Mouse (Mus musculus) heart, embryonic 11.5 days (tissue): ENCODE data around the gene Rnf41. TPM values are rescaled to one million over a fixed set of nuclear protein-coding genes. Genes with fewer than 3 reads are reported as not detected.

Source experiments
- ATAC-seq: fragments of 200-750 bp; cut with Nextera tagmentation; replicated peaks from 2 replicates; pipeline ENCODE4 v1.8.0; 2017; ENCODE audit warnings: moderate library complexity; ENCODE audit not compliant: insufficient number of reproducible peaks, low FRiP score, low TSS enrichment
- H3K27ac ChIP-seq: fragments of 300-500 bp; sonication (generic); 2 replicates; pipeline ENCODE4 v1.5.1; 2014; ENCODE audit warnings: mild to moderate bottlenecking, low read depth, low read length
- H3K27me3 ChIP-seq: fragments of 300-500 bp; sonication (generic); 2 replicates; pipeline ENCODE4 v1.6.1; 2014; ENCODE audit warnings: mild to moderate bottlenecking, low read length, mixed read lengths; ENCODE audit not compliant: control insufficient read depth, insufficient read depth
- H3K36me3 ChIP-seq: fragments of 300-500 bp; sonication (generic); 2 replicates; pipeline ENCODE4 v1.6.1; 2014; ENCODE audit warnings: mild to moderate bottlenecking, low read length, moderate library complexity, mixed read lengths; ENCODE audit not compliant: control insufficient read depth, insufficient read depth
- H3K4me1 ChIP-seq: fragments of 300-500 bp; sonication (generic); 2 replicates; pipeline ENCODE4 v1.6.1; 2014; ENCODE audit warnings: low read length; ENCODE audit not compliant: control insufficient read depth, insufficient read depth
- H3K4me2 ChIP-seq: fragments of 300-500 bp; sonication (generic); 2 replicates; pipeline ENCODE4 v1.6.1; 2014; ENCODE audit warnings: mild to moderate bottlenecking, moderate library complexity
- H3K4me3 ChIP-seq: fragments of 300-500 bp; sonication (generic); 2 replicates; pipeline ENCODE4 v1.5.1; 2014; ENCODE audit warnings: low read depth, low read length
- H3K9ac ChIP-seq: fragments of 300-500 bp; sonication (generic); 2 replicates; pipeline ENCODE4 v1.6.1; 2014; ENCODE audit warnings: mild to moderate bottlenecking, low read depth, low read length, moderate library complexity
- H3K9me3 ChIP-seq: fragments of 300-500 bp; sonication (generic); replicated peaks from 2 replicates; pipeline ENCODE4 v1.6.1; 2016; ENCODE audit warnings: low read length; ENCODE audit not compliant: control insufficient read depth
- WGBS: fragments of 180-500 bp; shearing (Covaris S2); extraction: QIAGEN DNeasy Blood & Tissue Kit; methylation state at CpG from one replicate; pipeline ENCODE4 v1.1.7; 2014; ENCODE audit not compliant: insufficient replicate concordance; 5-methylcytosine and 5-hydroxymethylcytosine counted together
- polyA plus RNA-seq: library from polyadenylated mRNA; unstranded; fragments of >200 nt; fragmentation: Nextera tagmentation; extraction: Ambion mirVana; gene quantifications from 2 replicates; pipeline ENCODE4 v1.2.1, GENCODE M21; 2014

The Rnf41 gene
- polyA plus RNA-seq, 1 experiment from 2014 or later: 24.5 TPM

- Histone ChIP-seq H3K36me3 (peaks cover 16% of the 10 kb centered on the region), H3K4me2 (no peak overlapping the region), H3K9me3 (no peaks in the 10 kb centered on the region), H3K4me3 (no peak overlapping the region), H3K27ac (no peak overlapping the region), H3K27me3 (no peaks in the 10 kb centered on the region), H3K9ac (no peak overlapping the region), H3K4me1 (peaks cover 5% of the 10 kb centered on the region; the same call in 1 of the 2 replicates)
- no peak for ATAC-seq
- WGBS: 90% methylated on average over 5 of the region's 5 CpGs
These were observed 17.6 kb downstream of the Rnf41 start for GRCm38 (mm10) chr10:128429052-128429451.

- Histone ChIP-seq H3K27me3 (no peaks in the 10 kb centered on the region), H3K9ac (no peak overlapping the region), H3K4me1 (peaks cover 4% of the 10 kb centered on the region; the same call in 1 of the 2 replicates), H3K36me3 (peaks cover 16% of the 10 kb centered on the region), H3K27ac (no peak overlapping the region), H3K4me2 (no peak overlapping the region), H3K9me3 (no peaks in the 10 kb centered on the region), H3K4me3 (no peak overlapping the region)
- 77% methylated on average over 4 of the region's 4 CpGs for WGBS
- no peak for ATAC-seq
These were observed 18.0 kb downstream of the Rnf41 start for GRCm38 (mm10) chr10:128429454-128429853.

DNA sequence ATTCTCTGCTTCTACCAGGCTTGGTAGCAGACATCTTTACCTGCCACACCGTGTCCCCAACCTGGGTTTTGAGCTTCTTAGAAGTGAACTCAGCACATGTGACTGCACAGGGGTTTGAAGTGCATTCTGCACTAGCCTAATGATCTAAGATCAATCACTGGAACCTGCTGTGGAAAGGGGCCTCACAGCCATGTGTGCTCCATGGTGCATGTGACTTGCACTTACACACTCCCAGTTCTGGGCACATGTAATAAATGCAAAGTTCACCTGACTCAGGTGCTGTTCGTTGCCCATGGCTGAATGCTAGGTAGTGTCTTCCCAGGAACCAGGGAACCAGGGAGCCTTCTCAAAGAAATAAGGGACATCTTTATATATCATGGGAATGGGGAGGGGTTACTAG, 22.0 kb downstream of the Rnf41 start:
- Histone ChIP-seq H3K4me2 (no peak overlapping the region), H3K27me3 (no peaks in the 10 kb centered on the region), H3K27ac (no peak overlapping the region), H3K4me3 (no peak overlapping the region), H3K9ac (no peak overlapping the region), H3K36me3 (peaks cover 29% of the 10 kb centered on the region), H3K4me1 (no peaks in the 10 kb centered on the region), H3K9me3 (no peaks in the 10 kb centered on the region)
- ATAC-seq: no peak
- 95% methylated on average over 2 of the region's 2 CpGs for WGBS

DNA sequence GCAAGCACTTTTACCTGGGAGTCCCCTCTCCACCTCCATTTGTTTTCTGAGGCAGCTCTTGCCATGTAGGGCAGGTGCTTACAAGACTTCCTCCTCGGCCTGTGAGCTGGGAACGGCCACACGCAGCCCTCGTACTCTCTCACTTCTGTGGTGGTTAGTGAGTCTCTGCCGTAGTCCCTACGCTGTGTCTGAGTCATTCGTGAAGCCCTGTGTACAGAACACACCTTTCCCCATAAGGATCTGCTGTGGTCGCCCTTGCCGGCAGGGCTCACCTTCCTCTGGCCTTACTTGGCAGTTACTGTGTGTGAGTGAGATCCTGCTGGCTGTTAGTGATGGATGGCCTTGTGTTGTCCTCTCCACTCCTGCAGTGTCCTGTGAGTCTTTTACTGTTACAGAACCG, 23.2 kb downstream of the Rnf41 start:
- WGBS: 81% methylated on average over 10 of the region's 10 CpGs
- H3K9ac ChIP-seq: no peak overlapping the region

DNA sequence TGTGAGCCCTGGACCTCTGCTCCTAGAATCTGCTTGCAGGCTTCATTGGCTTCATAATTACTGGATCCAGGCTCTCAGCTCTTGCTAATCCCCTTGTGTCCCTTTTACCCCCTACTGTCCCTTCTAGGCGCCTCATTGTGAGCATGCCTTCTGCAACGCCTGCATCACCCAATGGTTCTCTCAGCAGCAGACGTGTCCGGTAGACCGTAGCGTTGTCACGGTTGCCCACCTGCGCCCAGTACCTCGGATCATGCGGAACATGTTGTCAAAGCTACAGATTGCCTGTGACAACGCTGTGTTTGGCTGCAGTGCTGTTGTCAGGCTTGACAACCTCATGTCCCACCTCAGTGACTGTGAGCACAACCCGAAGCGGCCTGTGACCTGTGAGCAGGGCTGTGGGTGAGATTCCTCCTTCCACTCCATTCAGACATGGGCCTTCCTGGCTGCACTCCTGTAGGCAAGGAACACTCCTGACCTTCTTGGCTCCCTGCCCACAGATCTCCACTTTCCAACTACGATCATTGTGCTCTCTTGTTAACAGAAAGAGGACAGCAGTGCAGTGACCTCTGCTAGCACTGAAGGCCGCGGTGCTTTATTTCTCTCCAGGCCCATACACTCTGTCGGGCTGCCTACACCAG, 23.8 kb downstream of the Rnf41 start:
- ATAC-seq: no peak
- H3K27ac ChIP-seq: peak overlapping the region; percentile 22; the same call in 1 of the 2 replicates

More for the DNA sequence above, 23.2 kb downstream of the Rnf41 start:
- no peak overlapping the region for H3K4me2 ChIP-seq
- H3K27me3 ChIP-seq: no peaks in the 10 kb centered on the region
- peaks cover 31% of the 10 kb centered on the region for H3K36me3 ChIP-seq
- no peak overlapping the region for H3K27ac ChIP-seq
- no peaks in the 10 kb centered on the region for H3K9me3 ChIP-seq
- H3K4me3 ChIP-seq: no peak overlapping the region
- ATAC-seq: no peak
- H3K4me1 ChIP-seq: no peaks in the 10 kb centered on the region

GRCm38 (mm10) chr10:128435873-128436272, 24.4 kb downstream of the Rnf41 start:
- 89% methylated on average over 5 of the region's 5 CpGs for WGBS

More for the DNA sequence above, 23.8 kb downstream of the Rnf41 start:
- Histone ChIP-seq H3K9ac (no peak overlapping the region), H3K36me3 (peaks cover 28% of the 10 kb centered on the region), H3K27me3 (no peaks in the 10 kb centered on the region), H3K9me3 (no peaks in the 10 kb centered on the region), H3K4me1 (no peaks in the 10 kb centered on the region), H3K4me3 (no peak overlapping the region), H3K4me2 (no peak overlapping the region)
- WGBS: 84% methylated on average over 17 of the region's 17 CpGs

DNA sequence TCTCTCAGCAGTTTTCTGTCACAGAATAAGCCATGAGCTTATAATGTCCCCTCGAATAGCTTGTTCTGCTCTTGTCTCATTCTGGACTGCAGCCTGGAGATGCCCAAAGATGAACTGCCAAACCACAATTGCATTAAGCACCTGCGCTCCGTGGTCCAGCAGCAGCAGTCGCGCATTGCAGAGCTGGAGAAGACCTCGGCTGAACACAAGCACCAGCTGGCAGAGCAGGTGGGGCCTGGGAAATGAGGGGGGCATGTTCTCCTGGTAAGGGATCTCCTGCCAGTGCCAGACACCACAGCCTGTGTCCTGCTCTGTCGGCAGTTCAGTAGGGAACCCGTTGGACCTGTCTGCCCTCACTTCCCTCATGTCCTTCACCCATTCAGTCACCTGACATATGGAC, 24.9 kb downstream of the Rnf41 start:
- Histone ChIP-seq H3K27ac (no peak overlapping the region), H3K36me3 (peaks cover 31% of the 10 kb centered on the region), H3K4me3 (no peak overlapping the region), H3K4me2 (no peak overlapping the region), H3K9me3 (no peaks in the 10 kb centered on the region), H3K9ac (no peak overlapping the region), H3K27me3 (no peaks in the 10 kb centered on the region), H3K4me1 (no peaks in the 10 kb centered on the region)
- 92% methylated on average over 8 of the region's 8 CpGs for WGBS
- no peak for ATAC-seq

More at GRCm38 (mm10) chr10:128435873-128436272, 24.4 kb downstream of the Rnf41 start:
- no peak overlapping the region for H3K4me3 ChIP-seq
- ATAC-seq: no peak
- H3K27me3 ChIP-seq: no peaks in the 10 kb centered on the region
- H3K36me3 ChIP-seq: peaks cover 28% of the 10 kb centered on the region
- no peaks in the 10 kb centered on the region for H3K4me1 ChIP-seq
- no peak overlapping the region for H3K9ac ChIP-seq
- no peak overlapping the region for H3K4me2 ChIP-seq
- H3K9me3 ChIP-seq: no peaks in the 10 kb centered on the region
- H3K27ac ChIP-seq: peak overlapping the region; percentile 22; the same call in 1 of the 2 replicates

DNA sequence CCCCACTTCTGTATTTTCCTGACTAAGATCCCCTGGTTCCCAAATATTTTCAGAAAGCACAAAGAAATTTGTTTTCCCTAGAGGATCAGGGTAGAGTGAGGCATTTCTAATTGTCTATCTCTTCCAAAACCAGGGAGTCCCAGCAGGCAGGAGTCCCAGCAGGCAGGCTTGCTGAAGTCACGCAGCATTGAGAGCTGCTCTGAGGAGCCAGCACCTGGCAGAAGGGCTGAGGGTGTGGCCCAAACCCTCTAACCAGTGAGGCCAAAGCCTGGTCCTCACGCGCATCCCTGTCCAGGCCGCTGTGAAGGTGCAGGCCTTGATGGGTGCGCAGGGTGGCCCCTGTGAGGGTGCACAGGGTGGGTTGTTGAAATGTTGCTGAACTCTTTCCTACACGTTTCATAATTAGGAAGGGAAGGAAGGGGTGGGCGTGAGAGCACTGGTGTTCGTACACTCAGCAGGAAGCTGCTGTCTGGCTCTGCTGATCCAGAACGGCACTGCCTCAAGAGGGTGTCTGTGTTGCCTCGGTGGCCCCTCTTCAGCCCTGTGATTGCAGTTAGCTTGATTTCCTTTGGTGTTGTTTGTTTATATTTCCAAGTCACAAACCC, 27.3 kb downstream of the Rnf41 start:
- H3K27ac ChIP-seq: 0 out of 2 replicates have a peak overlapping the region, but pooled peaks have one; percentile 10
- 65% methylated on average over 10 of the region's 10 CpGs for WGBS
- no peak overlapping the region for H3K4me3 ChIP-seq
- no peak for ATAC-seq
- no peaks in the 10 kb centered on the region for H3K4me1 ChIP-seq
- no peak overlapping the region for H3K9ac ChIP-seq
- no peak overlapping the region for H3K4me2 ChIP-seq
- H3K36me3 ChIP-seq: peaks cover 26% of the 10 kb centered on the region
- no peaks in the 10 kb centered on the region for H3K9me3 ChIP-seq
- no peaks in the 10 kb centered on the region for H3K27me3 ChIP-seq

DNA sequence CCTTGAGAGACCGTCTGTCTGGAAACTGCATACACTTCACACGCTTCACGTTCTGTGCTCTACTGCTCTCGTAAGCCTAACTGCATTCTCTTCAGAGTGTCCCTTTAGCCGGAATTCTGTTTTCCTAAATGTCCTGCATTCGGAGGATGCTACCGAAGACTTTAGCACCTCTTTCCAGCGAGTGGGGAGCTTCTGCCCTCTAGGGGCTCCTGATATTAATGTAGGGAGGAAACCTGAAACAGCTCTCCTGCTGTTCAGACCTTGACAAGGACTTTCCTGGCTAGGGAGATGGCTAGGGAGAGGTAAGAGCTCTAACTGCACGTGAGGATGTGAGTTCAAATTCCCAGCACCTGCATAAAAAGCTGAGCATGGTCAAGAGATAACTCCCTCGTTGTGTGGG, 28.9 kb downstream of the Rnf41 start:
- no peak overlapping the region for H3K4me3 ChIP-seq
- H3K27me3 ChIP-seq: no peaks in the 10 kb centered on the region
- H3K9ac ChIP-seq: no peak overlapping the region
- no peaks in the 10 kb centered on the region for H3K4me1 ChIP-seq
- WGBS: 66% methylated on average over 10 of the region's 10 CpGs
- H3K9me3 ChIP-seq: no peaks in the 10 kb centered on the region
- ATAC-seq: no peak
- no peak overlapping the region for H3K4me2 ChIP-seq
- H3K36me3 ChIP-seq: peaks cover 22% of the 10 kb centered on the region
- no peak overlapping the region for H3K27ac ChIP-seq
